Mouse (Mus musculus): ENCODE measurements at regions not wholly inside any gene's neighbourhood (a gene's known extent, or its start where the extent isn't known, plus 50 kb on each side); places are given as distances from the start of the nearest gene placed in this dataset.

GRCm38 (mm10) chr14:94427611-94428186 lies 537.2 kb upstream of the Pcdh9 start:
- TF ChIP-seq CTCF (IDR thresholded peaks at IDR 0.05; ENCODE audit: extremely low read depth, insufficient read depth, insufficient read length, insufficient replicate concordance) (no peak), POLR2A (IDR thresholded peaks at IDR 0.05; ENCODE audit: low read depth, low read length) (no peak)

Data from spleen, adult 2 months (tissue).